29 mouse cellular contexts compared by ENCODE assay signal in genomic region chr14:20831915-20832314, GRCm38 (mm10). TPM values are rescaled to one million over a fixed set of nuclear protein-coding genes. Genes with fewer than 3 reads are reported as not detected.
A peak's percentile ranks its signal among the peaks of the same experiment; 100 is the strongest.
DNase-seq lines count a peak whose midpoint lies in the region; TF ChIP-seq lines count a peak whose summit lies in the region.
"Had no signal": no experiment of that assay in that cellular context is flagged by ENCODE, and none has a peak within 500 bp of the region (broad histone marks: within the 10 kb centered on the region; RNA-seq: fewer than 3 reads in every experiment).

No protein-coding gene starts in this region.

- no peaks in the 10 kb centered on the region for H3K9me3 ChIP-seq in limb, embryonic 10.5 days (replicated peaks)
- H3K9me3 ChIP-seq: embryonic facial prominence, embryonic 12.5 days; embryonic facial prominence, embryonic 15.5 days; forebrain, embryonic 12.5 days; forebrain, embryonic 15.5 days; heart, embryonic 10.5 days; heart, embryonic 13.5 days had no signal

- peaks cover 5% of the 10 kb centered on the region for H3K79me2 ChIP-seq in myocyte (ENCODE audit: control insufficient read depth, insufficient read depth)

- peaks cover 61% of the 10 kb centered on the region for H3K4me1 ChIP-seq in bone marrow macrophage, adult 2 months (ENCODE audit: control insufficient read depth, insufficient read depth, low read length)
- peaks cover 6% of the 10 kb centered on the region for H3K4me1 ChIP-seq in cortical plate, adult 2 months (ENCODE audit: control insufficient read depth, insufficient read depth, low read length)
- peaks cover 12% of the 10 kb centered on the region for H3K4me1 ChIP-seq in limb, embryonic 10.5 days
- H3K4me1 ChIP-seq: embryonic facial prominence, embryonic 12.5 days had no signal

- no peaks in the 10 kb centered on the region for H3K27me3 ChIP-seq in myocyte (ENCODE audit: control insufficient read depth, insufficient read depth, insufficient read length)
- peaks cover 5% of the 10 kb centered on the region for H3K27me3 ChIP-seq in limb, embryonic 10.5 days (ENCODE audit: low read depth, poor library complexity, severe bottlenecking)
- H3K27me3 ChIP-seq: embryonic facial prominence, embryonic 12.5 days; embryonic facial prominence, embryonic 15.5 days; forebrain, embryonic 15.5 days; heart, embryonic 13.5 days had no signal

- no peak for TF ChIP-seq POLR2A in bone marrow macrophage, adult 2 months (IDR thresholded peaks at IDR 0.05; ENCODE audit: borderline replicate concordance, low read depth, low read length)
- TF ChIP-seq POLR2A in cortical plate, adult 2 months (IDR thresholded peaks at IDR 0.05; ENCODE audit: extremely low read depth, insufficient read depth, low read length): no peak
- TF ChIP-seq POLR2A in myocyte (IDR thresholded peaks at IDR 0.05; ENCODE audit: insufficient read length, low read depth): no peak

- WGBS in limb, embryonic 10.5 days: 73% methylated on average over 1 of the region's 1 CpGs

- TF ChIP-seq CTCF in layer of hippocampus, adult 2 months (conservative IDR thresholded peaks at IDR 0.05): no peak
- TF ChIP-seq CTCF in bone marrow macrophage, adult 2 months (IDR thresholded peaks at IDR 0.05; ENCODE audit: low read depth, low read length): no peak
- TF ChIP-seq CTCF in cortical plate, adult 2 months (IDR thresholded peaks at IDR 0.05; ENCODE audit: extremely low read depth, insufficient read depth, low read length): no peak

- H3K4me2 ChIP-seq in myocyte (ENCODE audit: low read depth): peak overlapping the region; percentile 60
- H3K4me2 ChIP-seq: embryonic facial prominence, embryonic 12.5 days; embryonic facial prominence, embryonic 15.5 days; forebrain, embryonic 12.5 days; forebrain, embryonic 15.5 days; heart, embryonic 13.5 days; hindbrain, embryonic 14.5 days had no signal

- H3ac ChIP-seq in myocyte (ENCODE audit: control insufficient read depth, insufficient read length): no peak overlapping the region

- no peak overlapping the region for H3K4me3 ChIP-seq in layer of hippocampus, adult 2 months
- no peak overlapping the region for H3K4me3 ChIP-seq in bone marrow macrophage, adult 2 months (ENCODE audit: insufficient read depth, low read length)
- no peak overlapping the region for H3K4me3 ChIP-seq in cortical plate, adult 2 months (ENCODE audit: insufficient read depth, low read length)
- H3K4me3 ChIP-seq in myocyte: no peak overlapping the region
- no peak overlapping the region for H3K4me3 ChIP-seq in limb, embryonic 10.5 days
- H3K4me3 ChIP-seq: embryonic facial prominence, embryonic 12.5 days; embryonic facial prominence, embryonic 15.5 days; erythroblast, embryonic 14.5 days; forebrain, embryonic 12.5 days; forebrain, embryonic 15.5 days; heart, adult 2 months; heart, embryonic 10.5 days; heart, embryonic 13.5 days had no signal

- H3K27ac ChIP-seq in layer of hippocampus, adult 2 months: peak overlapping the region; percentile 36; the same call in 1 of the 2 replicates
- H3K27ac ChIP-seq in bone marrow macrophage, adult 2 months (ENCODE audit: insufficient read depth, low read depth, low read length): peak overlapping the region; percentile 62
- peak overlapping the region; percentile 83; the same call in 1 of the 2 replicates for H3K27ac ChIP-seq in cortical plate, adult 2 months (ENCODE audit: insufficient read depth, low read length)
- H3K27ac ChIP-seq in limb, embryonic 10.5 days: no peak overlapping the region
- H3K27ac ChIP-seq: embryonic facial prominence, embryonic 12.5 days; embryonic facial prominence, embryonic 15.5 days; forebrain, embryonic 12.5 days; forebrain, embryonic 15.5 days; heart, adult 2 months; heart, embryonic 10.5 days; heart, embryonic 13.5 days; hindbrain, embryonic 14.5 days; hindbrain, postnatal 0 days had no signal

- no peaks in the 10 kb centered on the region for H3K36me3 ChIP-seq in myocyte (ENCODE audit: control insufficient read depth, insufficient read depth)
- H3K36me3 ChIP-seq in limb, embryonic 10.5 days: no peaks in the 10 kb centered on the region
- H3K36me3 ChIP-seq: embryonic facial prominence, embryonic 12.5 days; embryonic facial prominence, embryonic 15.5 days; forebrain, embryonic 12.5 days; forebrain, embryonic 15.5 days; heart, embryonic 10.5 days; heart, embryonic 13.5 days had no signal

- DNase-seq in layer of hippocampus, adult 2 months (ENCODE audit: low spot score in 2 of 2): no peak
- DNase-seq in layer of hippocampus, postnatal 25 days (ENCODE audit: extremely low spot score in 1 of 2, low spot score in 1 of 2): no peak
- no peak for DNase-seq in kidney, adult 9 months
- DNase-seq in limb, embryonic 10.5 days (ENCODE audit: low spot score): no peak
- DNase-seq in embryo, embryonic 11 days: no peak
- DNase-seq: adrenal gland, adult 8-10 months; adrenal gland, postnatal 25 days; cerebellum, adult 11-12 months; cerebellum, adult 8-10 months; cerebellum, postnatal 10 days; cerebellum, postnatal 36 days; heart, adult 2 months; heart, postnatal 14 days; heart, postnatal 4 days had no signal

TF ChIP-seq in myocyte, 11 proteins besides CTCF, POLR2A, EP300 and RAD21:
- TF ChIP-seq SRF (IDR thresholded peaks at IDR 0.05; ENCODE audit: control insufficient read depth, insufficient read length, low read depth) (no peak), TCF12 (IDR thresholded peaks at IDR 0.05; ENCODE audit: insufficient read depth, poor library complexity, severe bottlenecking) (no peak), MAX (IDR thresholded peaks at IDR 0.05; ENCODE audit: low read depth) (no peak), MYOG (IDR thresholded peaks at IDR 0.05; ENCODE audit: control insufficient read depth in 1 of 3, insufficient read depth in 1 of 3, insufficient read length in 2 of 3, low read depth in 2 of 3) (no peak), REST (IDR thresholded peaks at IDR 0.05; ENCODE audit: insufficient read depth, insufficient read length) (no peak), E2F4 (IDR thresholded peaks at IDR 0.05; ENCODE audit: insufficient read depth) (no peak), POLR2AphosphoS2 (IDR thresholded peaks at IDR 0.05; ENCODE audit: insufficient read length, low read depth) (no peak), TCF3 (IDR thresholded peaks at IDR 0.05; ENCODE audit: insufficient read length, low read depth) (no peak), MYOD1 (IDR thresholded peaks at IDR 0.05; ENCODE audit: control insufficient read depth in 1 of 3, insufficient read length in 2 of 3, low read depth in 2 of 3) (no peak), CEBPB (IDR thresholded peaks at IDR 0.05; ENCODE audit: insufficient read depth, poor library complexity, severe bottlenecking) (no peak), USF1 (IDR thresholded peaks at IDR 0.05; ENCODE audit: low read depth) (no peak)
TF ChIP-seq in myocyte: peak in this region for 0.

RNA-seq across cellular contexts. Expression of gene Plau, which starts 4.5 kb away (rescaled TPM):
- 1 to 10 TPM; 3.2 to 4.2 TPM for total RNA-seq in layer of hippocampus, adult 2 months (2021)
- total RNA-seq in layer of hippocampus, postnatal 25 days (2021): 1 to 10 TPM; 3.5 to 4.0 TPM
- polyA plus RNA-seq in bone marrow macrophage, adult 2 months (2012; ENCODE audit: insufficient read depth, insufficient read length, missing spikeins): 16.7 and 18.6 TPM in 2 replicates
- polyA plus RNA-seq in cortical plate, adult 2 months (2012; rRNA removed): 4.2 and 5.2 TPM in 2 replicates
- polyA plus RNA-seq in myocyte (2012; fragmentation: generic; extraction: Trizol): 40.1 TPM
- polyA plus RNA-seq in limb, embryonic 10.5 days (2016; fragmentation: Nextera tagmentation; extraction: Ambion mirVana): 0.54 and 0.55 TPM in 2 replicates
- total RNA-seq: MEL had no signal
- polyA plus RNA-seq: activated CD4-positive, CD25-positive, alpha-beta regulatory T cell, adult 4 months; CD4-positive, CD25-positive, alpha-beta regulatory T cell, adult 4 months; erythroblast, embryonic 14.5 days had no signal

RNA-seq across cellular contexts. Expression of gene Camk2g, which starts 38.0 kb away (rescaled TPM):
- total RNA-seq in layer of hippocampus, adult 2 months (2021): 100 to 1,000 TPM; 216 to 229 TPM
- total RNA-seq in layer of hippocampus, postnatal 25 days (2021): 100 to 1,000 TPM; 205 to 212 TPM
- 18.2 and 24.6 TPM in 2 replicates for polyA plus RNA-seq in bone marrow macrophage, adult 2 months (2012; ENCODE audit: insufficient read depth, insufficient read length, missing spikeins)
- 287 and 303 TPM in 2 replicates for polyA plus RNA-seq in cortical plate, adult 2 months (2012; rRNA removed)
- 57.2 TPM for polyA plus RNA-seq in myocyte (2012; fragmentation: generic; extraction: Trizol)
- polyA plus RNA-seq in limb, embryonic 10.5 days (2016; fragmentation: Nextera tagmentation; extraction: Ambion mirVana): 43.3 and 57.6 TPM in 2 replicates
